Mouse (Mus musculus) heart, embryonic 14.5 days (tissue): ENCODE data around the gene Atp5g1. TPM values are rescaled to one million over a fixed set of nuclear protein-coding genes. Genes with fewer than 3 reads are reported as not detected.

Experiments
- ATAC-seq: fragments of 200-750 bp; cut with Nextera tagmentation; 2 replicates; pipeline ENCODE4 v1.8.0; 2017; ENCODE audit warnings: low read depth, moderate TSS enrichment; ENCODE audit not compliant: insufficient number of reproducible peaks, insufficient read depth, low FRiP score
- H3K27ac ChIP-seq, 2 experiments: fragments of 200-500 bp in 1 of 2; fragments of 300-500 bp in 1 of 2; sonication (generic) in 1 of 2; replicated peaks in 1 of 2; 2 replicates each; pipeline ENCODE4 v1.5.1; 2012 to 2014; ENCODE audit warnings: low read depth in 2 of 2, low read length in 2 of 2, control low read depth in 1 of 2, mild to moderate bottlenecking in 1 of 2, mixed read lengths in 1 of 2; ENCODE audit not compliant: control insufficient read depth in 1 of 2, insufficient read depth in 1 of 2
- H3K27me3 ChIP-seq: fragments of 300-500 bp; sonication (generic); 2 replicates; pipeline ENCODE4 v1.6.1; 2014; ENCODE audit warnings: mild to moderate bottlenecking, low read length, control low read depth; ENCODE audit not compliant: control insufficient read depth, insufficient read depth
- H3K36me3 ChIP-seq: fragments of 300-500 bp; sonication (generic); 2 replicates; pipeline ENCODE4 v1.6.1; 2014; ENCODE audit warnings: mild to moderate bottlenecking, control low read depth, low read length, mixed read lengths; ENCODE audit not compliant: control insufficient read depth, insufficient read depth
- H3K4me1 ChIP-seq, 2 experiments: fragments of 200-500 bp in 1 of 2; fragments of 300-500 bp in 1 of 2; sonication (generic) in 1 of 2; 2 replicates each; pipeline ENCODE4 v1.6.1; 2012 to 2014; ENCODE audit warnings: low read length in 2 of 2, control low read depth in 1 of 2, mixed read lengths in 1 of 2; ENCODE audit not compliant: control insufficient read depth in 2 of 2, insufficient read depth in 2 of 2
- H3K4me2 ChIP-seq: fragments of 300-500 bp; sonication (generic); 2 replicates; pipeline ENCODE4 v1.6.1; 2014; ENCODE audit warnings: mild to moderate bottlenecking, low read length
- H3K4me3 ChIP-seq, 2 experiments: fragments of 200-500 bp in 1 of 2; fragments of 300-500 bp in 1 of 2; sonication (generic) in 1 of 2; 2 replicates each; pipeline ENCODE4 v1.5.1; 2012 to 2014; ENCODE audit warnings: low read length in 2 of 2, mild to moderate bottlenecking in 2 of 2, control low read depth in 1 of 2, low read depth in 1 of 2, moderate library complexity in 1 of 2; ENCODE audit not compliant: control insufficient read depth in 1 of 2, insufficient read depth in 1 of 2
- H3K9ac ChIP-seq: fragments of 300-500 bp; sonication (generic); 2 replicates; pipeline ENCODE4 v1.6.1; 2014; ENCODE audit warnings: mild to moderate bottlenecking, low read length
- H3K9me3 ChIP-seq: fragments of 300-500 bp; sonication (generic); 2 replicates; pipeline ENCODE4 v1.6.1; 2016; ENCODE audit warnings: low read length, control low read depth; ENCODE audit not compliant: control insufficient read depth
- WGBS: fragments of 180-500 bp; shearing (Covaris S2); extraction: QIAGEN DNeasy Blood & Tissue Kit; methylation state at CpG from one replicate; pipeline ENCODE4 v1.1.7; 2014; 5-methylcytosine and 5-hydroxymethylcytosine counted together
- polyA plus RNA-seq: library from polyadenylated mRNA; unstranded; fragments of >200 nt; fragmentation: Nextera tagmentation; extraction: Ambion mirVana; gene quantifications from 2 replicates; pipeline ENCODE4 v1.2.1, GENCODE M21; 2014

The Atp5g1 gene
- polyA plus RNA-seq, 1 experiment from 2014 or later = 2,507 TPM

GRCm38 (mm10) chr11:96034596-96035052 is 40.8 kb downstream of the Atp5g1 start, which contains the start of gene Snf8:
TSS of gene Snf8 (plus strand) at chr11:96034885.
- Histone ChIP-seq H3K4me2 (peak within 1 kb of the TSS; percentile 90), H3K36me3 (peaks cover 17% of the 10 kb centered on the region), H3K9ac (peak within 1 kb of the TSS; percentile 85), H3K4me3 (peak within 1 kb of the TSS; percentile 64 to 89), H3K27me3 (no peaks in the 10 kb centered on the region), H3K4me1 (peaks cover 2 to 8% of the 10 kb centered on the region in 2 experiments), H3K27ac (peak within 1 kb of the TSS; percentile 57 to 68), H3K9me3 (no peaks in the 10 kb centered on the region)
- WGBS = under 1% methylated on average over 28 of the region's 29 CpGs
- ATAC-seq = peak; percentile 56; the same call in 1 of the 2 replicates

GRCm38 (mm10) chr11:96034116-96034515 is 41.4 kb downstream of the Atp5g1 start:
- Histone ChIP-seq H3K36me3 (peaks cover 12% of the 10 kb centered on the region), H3K9ac (peak overlapping the region; percentile 85), H3K27me3 (no peaks in the 10 kb centered on the region), H3K4me2 (peak overlapping the region; percentile 90), H3K4me3 (peak overlapping the region; percentile 64 to 89), H3K4me1 (peaks cover 2 to 8% of the 10 kb centered on the region in 2 experiments), H3K27ac (0 out of 4 replicates have a peak overlapping the region, but pooled peaks of 1 of the 2 experiments have one; percentile 57), H3K9me3 (no peaks in the 10 kb centered on the region)
- no peak for ATAC-seq
- WGBS = 48% methylated on average over 8 of the region's 8 CpGs

- Histone ChIP-seq H3K4me3 (no peak overlapping the region), H3K9me3 (no peaks in the 10 kb centered on the region), H3K4me2 (no peak overlapping the region), H3K4me1 (peaks cover 4 to 8% of the 10 kb centered on the region in 2 experiments), H3K36me3 (0 out of 2 replicates have a peak, but pooled peaks cover 5% of the 10 kb centered on the region), H3K27me3 (no peaks in the 10 kb centered on the region), H3K27ac (no peak overlapping the region), H3K9ac (no peak overlapping the region)
- 95% methylated on average over 2 of the region's 3 CpGs for WGBS
- ATAC-seq = no peak
Observed at GRCm38 (mm10) chr11:96033264-96033663, 42.2 kb downstream of the Atp5g1 start.

- Histone ChIP-seq H3K27me3 (no peaks in the 10 kb centered on the region), H3K9me3 (no peaks in the 10 kb centered on the region), H3K4me3 (no peak overlapping the region), H3K27ac (no peak overlapping the region), H3K4me2 (no peak overlapping the region), H3K9ac (no peak overlapping the region), H3K4me1 (peaks cover 4 to 8% of the 10 kb centered on the region in 2 experiments), H3K36me3 (no peaks in the 10 kb centered on the region)
- WGBS = 72% methylated on average over 2 of the region's 2 CpGs
- no peak for ATAC-seq
Observed at GRCm38 (mm10) chr11:96031701-96032100, 43.8 kb downstream of the Atp5g1 start.

GRCm38 (mm10) chr11:96030571-96030970 is 44.9 kb downstream of the Atp5g1 start:
- no peak for ATAC-seq
- Histone ChIP-seq H3K27ac (no peak overlapping the region), H3K4me3 (no peak overlapping the region), H3K4me2 (no peak overlapping the region), H3K4me1 (peaks cover 4 to 5% of the 10 kb centered on the region in 2 experiments), H3K27me3 (no peaks in the 10 kb centered on the region), H3K9ac (no peak overlapping the region), H3K9me3 (no peaks in the 10 kb centered on the region), H3K36me3 (no peaks in the 10 kb centered on the region)
- WGBS = 80% methylated on average over 3 of the region's 3 CpGs

GRCm38 (mm10) chr11:96028130-96028529 is 47.3 kb downstream of the Atp5g1 start:
- no peaks in the 10 kb centered on the region for H3K36me3 ChIP-seq
- no peak overlapping the region for H3K9ac ChIP-seq
- H3K4me1 ChIP-seq = peaks cover 0 to 3% of the 10 kb centered on the region in 2 experiments; a peak in 1 of 4 replicates
- H3K27me3 ChIP-seq = no peaks in the 10 kb centered on the region
- WGBS = 45% methylated on average over 5 of the region's 5 CpGs
- no peak overlapping the region for H3K4me3 ChIP-seq
- no peak overlapping the region for H3K27ac ChIP-seq
- ATAC-seq = no peak
- no peak overlapping the region for H3K4me2 ChIP-seq
- no peaks in the 10 kb centered on the region for H3K9me3 ChIP-seq

- no peak overlapping the region for H3K4me2 ChIP-seq
- H3K4me1 ChIP-seq = peaks cover 7 to 10% of the 10 kb centered on the region in 2 experiments; a peak in 2 of 4 replicates
- H3K9ac ChIP-seq = no peak overlapping the region
- H3K27me3 ChIP-seq = no peaks in the 10 kb centered on the region
- 43% methylated on average over 4 of the region's 4 CpGs for WGBS
- H3K4me3 ChIP-seq = no peak overlapping the region
- no peaks in the 10 kb centered on the region for H3K36me3 ChIP-seq
- no peak for ATAC-seq
- H3K9me3 ChIP-seq = no peaks in the 10 kb centered on the region
- no peak overlapping the region for H3K27ac ChIP-seq
Observed at GRCm38 (mm10) chr11:96020622-96021021, 54.8 kb downstream of the Atp5g1 start.
